Mouse (Mus musculus) ES-Bruce4 (cell line): ENCODE data around the gene Tk1.

ENCODE experiments used
- CTCF ChIP-seq: IDR thresholded peaks from one replicate; pipeline ENCODE4 v1.8.1; 2011; ENCODE audit warnings: low read depth, low read length
- EP300 ChIP-seq: IDR thresholded peaks from 2 replicates; pipeline ENCODE4 v1.6.1; 2011; ENCODE audit warnings: low read depth, low read length; ENCODE audit not compliant: insufficient read depth
- POLR2A ChIP-seq: IDR thresholded peaks from one replicate; pipeline ENCODE4 v1.8.1; 2011; ENCODE audit warnings: low read length; ENCODE audit not compliant: insufficient read depth

- no peak for TF ChIP-seq CTCF
- TF ChIP-seq POLR2A: no peak
- TF ChIP-seq EP300: no peak
Observed at GRCm38 (mm10) chr11:117826164-117826563, 272 bp upstream of the Tk1 start.
